Mouse (Mus musculus) activated CD4-positive, CD25-positive, alpha-beta regulatory T cell, adult 4 months (primary cell): ENCODE measurements at regions not wholly inside any gene's neighbourhood (a gene's known extent, or its start where the extent isn't known, plus 50 kb on each side); places are given as distances from the start of the nearest gene placed in this dataset.
"Not testable (repeated sequence)": the region's sequence is repeated elsewhere in the genome, so short reads cannot be mapped to it uniquely, and the experiment has no call there.

Source experiments
- ATAC-seq: one replicate; pipeline ENCODE4 v1.8.0; 2017

- ATAC-seq = no peak
Measured at GRCm38 (mm10) chr1:47299311-47299710, 406.7 kb upstream of the Slc39a10 start.

GRCm38 (mm10) chr1:47285639-47286038, 393.0 kb upstream of the Slc39a10 start:
- ATAC-seq = no peak

- no peak for ATAC-seq
Measured at GRCm38 (mm10) chr1:47278321-47279020, 385.8 kb upstream of the Slc39a10 start.

DNA sequence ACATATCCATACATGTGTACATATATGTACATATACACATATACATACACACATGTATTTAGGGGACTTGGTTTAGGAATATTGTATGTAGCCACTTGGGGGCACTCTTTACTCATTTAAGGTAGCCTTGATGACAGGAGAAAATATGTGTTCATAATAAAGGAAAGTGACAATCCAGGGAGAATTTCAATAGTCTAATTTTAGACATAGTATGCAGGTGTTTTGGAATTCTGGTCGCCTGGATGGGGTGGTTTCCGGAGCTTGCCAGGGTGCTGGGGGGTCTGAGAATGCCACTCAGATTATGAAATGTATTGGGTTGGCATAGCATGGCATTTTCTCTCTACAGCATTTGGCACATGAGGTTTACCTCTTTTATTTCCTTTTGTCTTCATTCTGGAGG, 385.2 kb upstream of the Slc39a10 start:
- no peak for ATAC-seq

GRCm38 (mm10) chr1:47272131-47272530, 379.5 kb upstream of the Slc39a10 start:
- ATAC-seq = no peak

DNA sequence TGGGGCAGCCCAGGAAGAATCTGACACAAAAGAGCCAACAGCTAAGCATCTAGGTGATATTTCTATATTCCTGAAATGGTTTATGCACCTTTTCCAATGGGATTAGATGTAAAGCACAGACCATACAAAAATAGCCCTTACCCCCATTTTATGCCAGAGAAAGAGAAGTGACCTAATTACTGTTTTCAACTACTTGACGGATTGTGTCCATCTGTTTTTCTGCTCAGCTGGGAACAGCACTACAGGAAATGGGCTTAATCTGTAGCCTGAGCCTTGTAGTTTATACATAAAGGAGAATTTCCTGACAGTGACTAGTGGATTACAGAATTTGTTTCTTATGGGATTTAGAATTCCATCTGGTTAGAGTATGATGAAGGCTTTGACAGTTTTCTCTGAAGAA, 371.0 kb upstream of the Slc39a10 start:
- ATAC-seq = no peak

GRCm38 (mm10) chr1:47261505-47262130, 369.0 kb upstream of the Slc39a10 start:
- ATAC-seq = no peak

DNA sequence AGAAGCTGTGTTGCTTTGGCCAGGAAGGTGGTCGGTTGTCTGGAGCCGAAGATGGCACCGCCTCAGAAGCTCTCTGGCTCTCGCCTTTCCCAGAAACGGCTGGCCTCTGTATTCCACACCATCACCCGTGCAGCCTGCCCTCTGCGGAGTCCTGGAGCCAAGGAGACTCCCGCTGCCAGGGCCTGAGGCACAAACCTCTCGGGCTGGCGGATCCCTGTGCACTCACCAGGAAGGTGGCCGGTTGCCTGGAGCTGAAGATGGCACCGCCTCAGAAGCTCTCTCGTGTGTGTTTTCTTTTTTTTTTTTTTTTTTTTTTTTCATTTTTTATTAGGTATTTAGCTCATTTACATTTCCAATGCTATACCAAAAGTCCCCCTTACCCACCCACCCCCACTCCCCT, 358.1 kb upstream of the Slc39a10 start:
- not testable (repeated sequence) for ATAC-seq

DNA sequence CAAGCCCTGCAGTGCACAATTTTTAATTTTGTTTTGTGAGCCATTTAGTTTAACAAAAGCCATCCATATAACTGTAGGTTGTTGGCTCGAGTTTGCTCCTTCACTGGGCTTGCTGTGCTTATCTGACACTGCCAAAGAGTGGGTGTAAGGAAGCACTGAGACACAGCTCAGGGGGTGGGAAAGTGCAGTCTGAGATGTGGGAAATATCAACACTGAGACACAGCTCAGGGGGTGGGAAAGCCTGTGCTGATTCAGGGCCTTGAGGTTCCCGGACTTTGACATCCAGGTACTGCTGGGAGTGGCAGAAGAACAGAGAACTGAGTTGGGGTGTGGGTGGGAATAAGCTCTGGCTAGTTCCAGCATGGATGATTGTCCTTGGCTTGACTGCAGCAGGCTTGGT, 324.4 kb upstream of the Slc39a10 start:
- ATAC-seq = no peak

DNA sequence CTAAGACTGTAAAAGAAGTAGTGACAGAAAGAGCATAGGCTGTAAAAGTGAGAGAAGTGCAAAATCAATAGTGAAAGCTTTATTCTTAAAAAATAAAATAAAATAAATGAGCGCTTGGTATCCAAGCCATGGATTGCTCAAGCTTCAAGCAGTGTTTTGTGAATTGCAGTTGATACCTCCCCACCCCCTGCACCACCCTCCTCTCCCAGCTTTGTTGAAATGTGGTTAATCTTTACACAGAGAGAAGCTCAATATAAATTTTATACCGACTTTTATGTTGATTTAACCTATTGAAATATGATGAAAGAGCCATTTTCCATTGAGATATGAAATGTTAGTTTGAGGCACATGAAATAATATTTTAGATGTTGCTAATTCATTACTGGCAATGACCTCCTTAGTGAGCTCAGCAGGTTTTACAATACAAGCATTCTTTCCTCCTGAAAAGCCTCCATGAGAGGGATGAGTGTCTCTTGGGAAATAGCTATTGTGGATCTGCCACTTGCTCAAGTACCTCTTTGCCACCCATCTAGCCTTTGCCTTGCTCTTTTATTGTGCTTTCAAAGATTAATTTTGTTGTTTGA, 323.9 kb upstream of the Slc39a10 start:
- ATAC-seq = no peak

DNA sequence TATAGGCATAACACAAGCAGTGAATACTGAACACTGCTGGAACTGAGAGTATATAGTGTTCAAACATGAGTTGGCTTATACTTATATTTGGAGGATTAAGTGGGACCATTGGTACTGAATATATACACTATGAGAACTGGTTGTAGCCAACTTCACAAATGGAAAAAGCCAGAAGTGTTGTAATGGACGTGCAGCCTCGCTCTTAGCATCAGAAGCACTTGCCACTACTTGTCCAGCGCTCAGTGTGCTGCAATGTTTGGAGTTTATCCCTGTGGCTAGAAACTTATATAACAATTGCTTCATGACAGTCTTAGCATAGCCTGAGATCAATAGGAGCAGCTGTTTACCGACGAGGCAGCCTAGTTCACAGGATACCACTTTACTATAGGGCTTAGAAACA, 320.8 kb upstream of the Slc39a10 start:
- no peak for ATAC-seq

- ATAC-seq = no peak
Measured at GRCm38 (mm10) chr1:47193001-47193400, 300.3 kb upstream of the Slc39a10 start.

DNA sequence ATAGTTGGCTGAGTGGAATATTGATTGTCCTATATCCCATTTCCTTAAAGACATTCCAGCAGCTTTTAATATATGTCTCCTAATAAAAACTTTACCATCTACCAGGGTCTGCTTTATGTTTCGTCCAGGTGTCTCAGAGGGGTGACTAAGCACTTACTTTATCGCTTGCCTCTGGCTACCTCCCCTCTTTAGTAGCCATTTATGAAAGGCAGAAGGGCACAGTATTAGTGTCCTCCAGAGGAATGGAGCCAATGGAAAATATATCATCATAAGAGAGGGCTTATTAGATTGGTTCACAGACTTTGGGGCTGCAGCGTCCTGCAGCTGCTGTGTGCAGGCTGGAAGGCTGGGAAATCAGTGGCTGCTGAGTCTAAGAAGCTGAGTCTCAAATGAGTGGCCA, 271.8 kb upstream of the Slc39a10 start:
- no peak for ATAC-seq

GRCm38 (mm10) chr1:47163808-47164410, 271.3 kb upstream of the Slc39a10 start:
- ATAC-seq = no peak

GRCm38 (mm10) chr1:47130031-47130430, 237.4 kb upstream of the Slc39a10 start:
- not testable (repeated sequence) for ATAC-seq

DNA sequence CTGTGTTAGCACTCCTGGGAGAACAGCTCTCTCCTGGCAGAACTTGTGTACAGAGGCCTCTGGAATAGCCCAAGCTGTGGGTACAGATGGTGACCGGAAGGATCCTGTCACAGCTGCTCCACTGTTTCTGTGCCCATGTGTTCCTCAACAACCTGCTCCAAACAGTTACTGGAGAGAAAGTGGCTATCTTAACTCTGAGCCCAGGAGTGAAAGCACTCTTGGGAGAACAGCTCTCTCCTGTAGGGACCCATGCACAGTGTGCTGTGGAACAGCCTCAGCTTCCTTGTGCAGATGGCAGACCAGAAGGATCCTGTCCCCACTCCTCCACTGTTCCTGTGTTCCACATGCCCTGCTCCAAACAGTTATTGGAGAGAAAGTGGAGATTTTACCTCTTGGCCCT, 227.0 kb upstream of the Slc39a10 start:
- ATAC-seq = no peak

GRCm38 (mm10) chr1:47116681-47117080, 224.0 kb upstream of the Slc39a10 start:
- not testable (repeated sequence) for ATAC-seq

DNA sequence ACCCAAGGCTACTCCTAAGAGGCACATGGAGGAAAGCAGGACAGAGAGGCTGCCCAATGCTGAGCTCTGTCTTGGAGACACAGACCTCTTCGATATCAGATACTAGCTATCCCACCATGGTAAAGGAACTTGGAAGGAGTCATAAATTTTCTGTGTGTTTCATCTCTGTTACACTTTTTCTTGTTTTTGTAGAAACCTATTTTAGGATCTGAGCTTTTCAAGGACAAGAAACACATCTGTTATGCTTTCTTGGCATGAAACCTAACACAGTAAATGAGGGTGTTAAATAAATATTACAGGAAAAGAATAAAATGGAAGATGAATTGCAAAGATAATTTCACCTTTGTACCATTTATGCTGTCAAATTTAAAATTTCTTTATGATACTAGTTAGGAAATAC, 219.8 kb upstream of the Slc39a10 start:
- no peak for ATAC-seq

GRCm38 (mm10) chr1:47104055-47104454, 211.4 kb upstream of the Slc39a10 start:
- no peak for ATAC-seq

GRCm38 (mm10) chr1:47103321-47103988, 210.8 kb upstream of the Slc39a10 start:
- no peak for ATAC-seq

DNA sequence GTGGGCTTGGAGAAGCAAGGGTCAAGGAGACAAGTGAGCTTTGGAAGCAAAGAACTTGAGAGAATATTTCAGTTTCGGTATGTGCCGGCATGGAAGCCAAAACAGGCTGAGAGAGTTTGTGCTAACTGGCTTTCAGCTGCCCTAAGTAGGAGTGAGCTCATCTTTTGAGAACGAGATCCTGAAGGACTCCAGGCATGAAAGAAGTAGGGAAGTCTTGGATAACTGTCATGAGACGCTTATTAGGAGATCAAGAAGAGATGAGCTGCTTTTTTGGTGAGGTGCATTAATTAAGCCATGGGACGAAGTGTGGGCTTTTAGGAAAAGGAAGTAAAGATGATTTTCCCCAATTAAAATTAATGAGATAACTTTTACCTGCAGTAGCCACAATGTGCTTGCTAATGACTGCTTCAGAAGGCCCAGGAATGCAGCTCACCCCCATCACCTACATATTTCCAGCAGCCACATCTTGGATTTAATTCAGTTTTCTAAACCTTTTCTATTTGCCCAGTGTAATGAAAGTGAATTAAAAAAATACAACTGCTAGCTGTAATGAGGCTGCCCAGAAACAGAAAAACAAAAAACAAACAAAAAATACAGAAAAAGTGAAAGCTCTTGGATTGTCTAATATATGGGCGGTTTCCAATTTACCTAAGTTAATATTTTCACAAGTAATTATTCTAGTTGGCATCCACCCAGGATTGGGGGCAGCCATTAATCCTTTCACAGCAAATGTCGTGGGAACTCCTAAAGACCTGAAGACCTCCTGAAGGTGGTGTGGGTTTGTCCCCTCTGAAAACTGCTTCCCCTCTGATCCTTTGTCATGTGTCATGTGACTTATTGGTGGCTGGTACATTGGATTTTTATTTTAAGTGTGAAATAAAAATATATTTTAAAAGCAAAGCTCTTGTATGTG, 204.7 kb upstream of the Slc39a10 start:
- no peak for ATAC-seq

DNA sequence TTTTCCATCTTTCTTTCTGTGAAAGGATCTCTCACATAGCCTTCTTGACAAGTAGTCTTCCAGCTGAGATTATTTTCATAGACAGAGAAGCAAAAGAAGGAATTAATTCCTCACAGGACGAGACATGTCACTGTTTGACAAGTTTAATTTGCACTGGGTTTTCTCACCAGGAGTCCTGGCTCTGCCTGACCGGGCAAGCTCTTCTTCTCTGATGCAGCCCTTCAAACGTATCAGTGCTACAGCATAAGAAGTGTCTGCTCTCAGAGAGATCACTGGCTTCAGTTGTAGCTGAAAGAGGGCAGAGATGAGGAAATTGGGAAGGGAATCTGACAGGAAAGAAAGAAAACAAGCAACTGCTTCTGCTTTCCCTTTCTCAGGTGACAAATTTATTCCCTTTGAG, 201.8 kb upstream of the Slc39a10 start:
- ATAC-seq = no peak
